ENCODE assay signal across 26 mouse cellular contexts in the genomic region with DNA sequence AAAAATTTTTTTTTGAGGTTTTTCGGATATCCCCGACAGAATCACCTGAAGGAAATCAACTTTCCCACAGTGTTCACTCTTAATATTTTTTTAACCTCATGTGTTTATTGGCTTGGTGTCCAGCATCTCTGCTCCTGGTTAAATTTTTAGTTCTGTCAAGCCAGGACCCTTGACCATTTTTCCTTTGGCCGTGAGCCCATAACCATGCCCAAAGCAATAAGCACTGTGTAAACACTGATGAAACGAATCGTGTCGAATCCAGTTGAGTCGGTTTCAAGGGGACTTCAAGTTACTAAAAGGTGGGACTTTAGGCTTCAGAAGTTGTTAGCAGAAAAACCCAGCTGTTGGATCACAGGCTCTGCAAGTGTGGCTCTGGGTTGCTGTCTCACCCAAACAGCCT.
DNase-seq lines count a peak whose midpoint lies in the region; ATAC-seq lines count a peak whose summit lies in the region.
"Had no signal": no experiment of that assay in that cellular context is flagged by ENCODE, and none has a peak within 500 bp of the region (broad histone marks: within the 10 kb centered on the region; RNA-seq: fewer than 3 reads in every experiment).

No protein-coding gene starts in this region.

- H3K4me3 ChIP-seq in forebrain, embryonic 13.5 days, result no peak overlapping the region
- no peak overlapping the region for H3K4me3 ChIP-seq in forebrain, embryonic 14.5 days (ENCODE audit: low read depth, low read length)
- H3K4me3 ChIP-seq in lung, embryonic 15.5 days, result no peak overlapping the region
- H3K4me3 ChIP-seq: embryonic facial prominence, embryonic 15.5 days; forebrain, embryonic 12.5 days; gastrocnemius, adult 2 months; heart, embryonic 12.5 days; heart, embryonic 15.5 days; hindbrain, embryonic 15.5 days; intestine, embryonic 15.5 days had no signal

- peak overlapping the region; percentile 31; the same call in 1 of the 2 replicates for H3K27ac ChIP-seq in forebrain, embryonic 13.5 days
- H3K27ac ChIP-seq in forebrain, embryonic 14.5 days (ENCODE audit: low read depth, low read length), result no peak overlapping the region
- peak overlapping the region; percentile 15; the same call in 1 of the 2 replicates for H3K27ac ChIP-seq in lung, embryonic 15.5 days
- H3K27ac ChIP-seq: embryonic facial prominence, embryonic 15.5 days; forebrain, embryonic 12.5 days; gastrocnemius, adult 2 months; heart, embryonic 15.5 days; hindbrain, embryonic 15.5 days; intestine, embryonic 15.5 days had no signal

- 90% methylated on average over 7 of the region's 7 CpGs for WGBS in forebrain, embryonic 13.5 days
- 89% methylated on average over 7 of the region's 7 CpGs for WGBS in forebrain, embryonic 14.5 days
- WGBS in lung, embryonic 15.5 days, result 41% methylated on average over 7 of the region's 7 CpGs

- no peak overlapping the region for H3K4me2 ChIP-seq in forebrain, embryonic 13.5 days
- no peak overlapping the region for H3K4me2 ChIP-seq in forebrain, embryonic 14.5 days (ENCODE audit: low read length)
- H3K4me2 ChIP-seq in lung, embryonic 15.5 days, result no peak overlapping the region
- H3K4me2 ChIP-seq: embryonic facial prominence, embryonic 15.5 days; forebrain, embryonic 12.5 days; heart, embryonic 12.5 days; heart, embryonic 15.5 days; hindbrain, embryonic 15.5 days; intestine, embryonic 15.5 days had no signal

- no peaks in the 10 kb centered on the region for H3K36me3 ChIP-seq in forebrain, embryonic 13.5 days (ENCODE audit: poor library complexity, severe bottlenecking)
- H3K36me3 ChIP-seq in forebrain, embryonic 14.5 days (ENCODE audit: control insufficient read depth, insufficient read depth, low read length), result no peaks in the 10 kb centered on the region
- H3K36me3 ChIP-seq in lung, embryonic 15.5 days, result no peaks in the 10 kb centered on the region
- H3K36me3 ChIP-seq: embryonic facial prominence, embryonic 15.5 days; forebrain, embryonic 12.5 days; G1E; heart, embryonic 12.5 days; heart, embryonic 15.5 days; hindbrain, embryonic 15.5 days; intestine, embryonic 15.5 days had no signal

- H3K27me3 ChIP-seq in forebrain, embryonic 13.5 days, result no peaks in the 10 kb centered on the region
- no peaks in the 10 kb centered on the region for H3K27me3 ChIP-seq in forebrain, embryonic 14.5 days (replicated peaks; ENCODE audit: control insufficient read depth, insufficient read depth, low read length)
- H3K27me3 ChIP-seq in lung, embryonic 15.5 days, result no peaks in the 10 kb centered on the region
- H3K27me3 ChIP-seq: CH12.LX; embryonic facial prominence, embryonic 15.5 days; forebrain, embryonic 12.5 days; heart, embryonic 12.5 days; heart, embryonic 15.5 days; hindbrain, embryonic 15.5 days; intestine, embryonic 15.5 days had no signal

- H3K9ac ChIP-seq in forebrain, embryonic 13.5 days, result no peak overlapping the region
- no peak overlapping the region for H3K9ac ChIP-seq in forebrain, embryonic 14.5 days (ENCODE audit: low read length)
- no peak overlapping the region for H3K9ac ChIP-seq in lung, embryonic 15.5 days
- H3K9ac ChIP-seq: embryonic facial prominence, embryonic 15.5 days; forebrain, embryonic 12.5 days; forebrain, postnatal 0 days; heart, embryonic 12.5 days; heart, embryonic 15.5 days; hindbrain, embryonic 15.5 days; intestine, embryonic 15.5 days had no signal

- H3K9me3 ChIP-seq in forebrain, embryonic 13.5 days (replicated peaks), result no peaks in the 10 kb centered on the region
- H3K9me3 ChIP-seq in forebrain, embryonic 14.5 days (replicated peaks; ENCODE audit: control insufficient read depth, low read length), result no peaks in the 10 kb centered on the region
- H3K9me3 ChIP-seq in lung, embryonic 15.5 days, result no peaks in the 10 kb centered on the region
- H3K9me3 ChIP-seq: embryonic facial prominence, embryonic 15.5 days; forebrain, embryonic 12.5 days; G1E; heart, embryonic 12.5 days; heart, embryonic 15.5 days; hindbrain, embryonic 15.5 days; intestine, embryonic 15.5 days had no signal

- intact Hi-C loops in left cerebral cortex, postnatal 4 days (cut with DNase I), result no loop called here
- intact Hi-C loops in left cerebral cortex, postnatal 14 days (cut with DNase I), result no loop called here

- H3K4me1 ChIP-seq in forebrain, embryonic 13.5 days, result no peaks in the 10 kb centered on the region
- H3K4me1 ChIP-seq in forebrain, embryonic 14.5 days (ENCODE audit: control insufficient read depth, insufficient read depth, low read length), result no peaks in the 10 kb centered on the region
- peaks cover 14% of the 10 kb centered on the region; the same call in 1 of the 2 replicates for H3K4me1 ChIP-seq in lung, embryonic 15.5 days
- H3K4me1 ChIP-seq: hindbrain, embryonic 15.5 days; intestine, embryonic 15.5 days had no signal

- no peak for ATAC-seq in forebrain, embryonic 13.5 days
- no peak for ATAC-seq in forebrain, embryonic 14.5 days
- ATAC-seq in lung, embryonic 15.5 days (ENCODE audit: borderline replicate concordance, extremely low read depth, low FRiP score, low TSS enrichment), result no peak
- ATAC-seq: forebrain, postnatal 0 days; intestine, embryonic 15.5 days had no signal

- DNase-seq in forebrain, embryonic 14.5 days (ENCODE audit: low spot score), result no peak
- peak; percentile 13 for DNase-seq in left cerebral cortex, postnatal 4 days
- DNase-seq in left cerebral cortex, postnatal 14 days (ENCODE audit: low spot score in 2 of 2), result no peak
- DNase-seq in lung, postnatal 25 days (ENCODE audit: low spot score), result no peak
- peak; percentile 65 for DNase-seq in adipocyte (ENCODE audit: low spot score)
- DNase-seq in Muller cell, postnatal 12 days (ENCODE audit: inconsistent ontology term), result no peak
- DNase-seq: adrenal gland, adult 8-10 months; adrenal gland, postnatal 25 days; B cell, adult 2 months; cerebellum, adult 11-12 months; cerebellum, adult 8-10 months; cerebellum, postnatal 36 days; embryo, embryonic 11 days; forebrain, postnatal 0 days; gastrocnemius, adult 2 months; gastrocnemius, postnatal 14 days had no signal

Comparison
In these comparisons a context has a peak if more than half of its experiments do, and no peak if none do; other contexts are left out.
1. DNase-seq: peak in left cerebral cortex, postnatal 4 days (single experiment) and adipocyte (single experiment); none in forebrain, embryonic 14.5 days (single experiment), left cerebral cortex, postnatal 14 days (0 of 2), lung, postnatal 25 days (single experiment) and Muller cell, postnatal 12 days (single experiment).